In the genomic region with DNA sequence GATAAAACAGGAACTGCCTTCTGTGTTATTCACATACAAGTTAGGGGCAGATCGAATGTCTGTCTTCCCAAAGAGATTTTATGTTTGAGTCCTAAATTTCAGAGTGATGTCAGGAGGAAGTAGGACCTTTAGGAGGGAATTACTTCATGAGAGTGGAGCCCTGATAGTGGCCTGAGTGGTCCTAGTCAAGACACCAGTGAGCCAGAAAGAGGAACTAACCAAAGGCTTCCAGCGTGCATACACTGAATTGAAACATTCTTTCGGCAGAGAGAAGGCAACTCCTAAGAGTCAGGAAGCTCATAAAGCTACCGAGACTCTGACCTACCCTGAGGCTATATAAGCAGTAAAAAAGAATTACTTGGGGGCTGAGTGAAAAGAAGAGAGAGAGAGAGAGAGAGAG, we compare ENCODE assay signal across 23 mouse cellular contexts. TPM values are rescaled to one million over a fixed set of nuclear protein-coding genes. Genes with fewer than 3 reads are reported as not detected.
A peak's percentile ranks its signal among the peaks of the same experiment; 100 is the strongest.
DNase-seq lines count a peak whose midpoint lies in the region; ATAC-seq and TF ChIP-seq lines count a peak whose summit lies in the region.
"Had no signal": no experiment of that assay in that cellular context is flagged by ENCODE, and none has a peak within 500 bp of the region (broad histone marks: within the 10 kb centered on the region; RNA-seq: fewer than 3 reads in every experiment).

No protein-coding gene starts in this region.

- peaks cover 0 to 6% of the 10 kb centered on the region in 2 experiments; a peak in 2 of 4 replicates for H3K36me3 ChIP-seq in MEL (ENCODE audit: control insufficient read depth in 1 of 2, insufficient read depth in 2 of 2, low read length in 2 of 2)
- no peaks in the 10 kb centered on the region for H3K36me3 ChIP-seq in splenic B cell, adult 2 months (ENCODE audit: control insufficient read depth, insufficient read depth, low read length, poor library complexity, severe bottlenecking)
- H3K36me3 ChIP-seq: embryonic facial prominence, embryonic 12.5 days; forebrain, embryonic 15.5 days; heart, embryonic 12.5 days; hindbrain, embryonic 12.5 days had no signal

- H3K27me3 ChIP-seq in MEL (ENCODE audit: control insufficient read depth in 1 of 2, insufficient read depth in 2 of 2, low read length in 2 of 2), result no peaks in the 10 kb centered on the region
- no peaks in the 10 kb centered on the region for H3K27me3 ChIP-seq in splenic B cell, adult 2 months (ENCODE audit: control insufficient read depth, insufficient read depth, low read length, poor library complexity, severe bottlenecking)
- H3K27me3 ChIP-seq: embryonic facial prominence, embryonic 12.5 days; forebrain, embryonic 15.5 days; heart, embryonic 12.5 days; hindbrain, embryonic 12.5 days; Patski had no signal

- TF ChIP-seq CTCF in MEL (IDR thresholded peaks at IDR 0.05 in 2 of 3, conservative IDR thresholded peaks at IDR 0.05 in 1 of 3; ENCODE audit: control insufficient read depth in 1 of 3, insufficient read depth in 1 of 3, low read depth in 2 of 3, low read length in 3 of 3, poor library complexity in 1 of 3, severe bottlenecking in 1 of 3), result no peak

- peak overlapping the region; percentile 55 for H3K9ac ChIP-seq in MEL (ENCODE audit: control insufficient read depth, low read depth, low read length, poor library complexity, severe bottlenecking)
- H3K9ac ChIP-seq: embryonic facial prominence, embryonic 12.5 days; forebrain, embryonic 15.5 days; heart, embryonic 12.5 days; hindbrain, embryonic 12.5 days had no signal

- peaks cover 10 to 12% of the 10 kb centered on the region in 2 experiments for H3K4me1 ChIP-seq in MEL (ENCODE audit: control insufficient read depth in 1 of 2, insufficient read depth in 2 of 2, low read length in 2 of 2)
- H3K4me1 ChIP-seq: embryonic facial prominence, embryonic 12.5 days; forebrain, embryonic 15.5 days; hindbrain, embryonic 12.5 days had no signal

- no peak for TF ChIP-seq RAD21 in MEL (IDR thresholded peaks at IDR 0.05; ENCODE audit: low read depth, low read length)

- DNase-seq in layer of hippocampus, adult 9-11 months, result peak; percentile 10
- DNase-seq in layer of hippocampus, postnatal 36 days, result no peak
- peak; percentile 83 for DNase-seq in MEL (ENCODE audit: low read depth, low spot score)
- DNase-seq in splenic B cell, adult 2 months (ENCODE audit: low read depth, low spot score), result peak; percentile 36
- DNase-seq in left cerebral cortex, postnatal 25 days (ENCODE audit: low spot score in 2 of 2), result no peak
- no peak for DNase-seq in lung, postnatal 10 days
- DNase-seq in right cerebral cortex, postnatal 14 days, result no peak
- DNase-seq: adrenal gland, adult 8-10 months; adrenal gland, postnatal 36 days; cerebellum, adult 2 months; cerebellum, postnatal 10 days; gastrocnemius, postnatal 14 days had no signal

- no peaks in the 10 kb centered on the region for H3K9me3 ChIP-seq in MEL (replicated peaks; ENCODE audit: insufficient read depth, low read length)
- H3K9me3 ChIP-seq: embryonic facial prominence, embryonic 12.5 days; forebrain, embryonic 15.5 days; heart, embryonic 12.5 days; hindbrain, embryonic 12.5 days had no signal

- intact Hi-C loops in left cerebral cortex, postnatal 25 days (cut with DNase I), result no loop called here

- ATAC-seq in hematopoietic stem cell, adult 5-6 weeks (replicated peaks in 1 of 2; ENCODE audit: insufficient read depth in 1 of 2, low FRiP score in 2 of 2, low TSS enrichment in 1 of 2, low read depth in 1 of 2, poor library complexity in 2 of 2, severe bottlenecking in 2 of 2), result peak; percentile 83 to 85
- ATAC-seq: forebrain, embryonic 15.5 days; hindbrain, embryonic 16.5 days; inflammation-experienced regulatory T-cells, adult 6 months; Patski had no signal

- TF ChIP-seq POLR2A in MEL (IDR thresholded peaks at IDR 0.05; ENCODE audit: control insufficient read depth in 1 of 2, insufficient read depth in 1 of 2, low read depth in 1 of 2, low read length in 2 of 2, poor library complexity in 1 of 2), result no peak

- peak overlapping the region; percentile 5 to 65; a peak in 3 of 4 replicates for H3K4me3 ChIP-seq in MEL (ENCODE audit: control insufficient read depth in 1 of 2, insufficient read depth in 1 of 2, low read depth in 2 of 2, low read length in 2 of 2)
- H3K4me3 ChIP-seq: embryonic facial prominence, embryonic 12.5 days; forebrain, embryonic 15.5 days; heart, embryonic 12.5 days; hindbrain, embryonic 12.5 days had no signal

- H3K27ac ChIP-seq in MEL (ENCODE audit: control insufficient read depth, low read depth, low read length), result no peak overlapping the region
- H3K27ac ChIP-seq: embryonic facial prominence, embryonic 12.5 days; forebrain, embryonic 15.5 days; hindbrain, embryonic 12.5 days had no signal

- no peaks in the 10 kb centered on the region for H3K79me2 ChIP-seq in MEL (ENCODE audit: control insufficient read depth, insufficient read depth, low read length, poor library complexity)

- peak in 1 of 2 experiments; percentile 21; a peak in 1 of 4 replicates for TF ChIP-seq EP300 in MEL (IDR thresholded peaks at IDR 0.05; ENCODE audit: low read depth in 1 of 2, low read length in 2 of 2)

TF ChIP-seq in MEL, 35 proteins besides CTCF, POLR2A, EP300 and RAD21:
- TF ChIP-seq MXI1 (IDR thresholded peaks at IDR 0.05; ENCODE audit: low read depth, low read length) (no peak), JUND (IDR thresholded peaks at IDR 0.05; ENCODE audit: low read depth, low read length) (no peak), MAFK (IDR thresholded peaks at IDR 0.05; ENCODE audit: borderline replicate concordance, low read depth, low read length) (no peak), USF2 (IDR thresholded peaks at IDR 0.05; ENCODE audit: borderline replicate concordance in 1 of 2, insufficient read depth in 1 of 2, low read depth in 1 of 2, low read length in 2 of 2) (no peak), NELFE (IDR thresholded peaks at IDR 0.05; ENCODE audit: low read depth, low read length) (no peak), ZNF384 (IDR thresholded peaks at IDR 0.05; ENCODE audit: low read depth, low read length) (no peak), MAZ (IDR thresholded peaks at IDR 0.05; ENCODE audit: low read depth, low read length) (no peak), USF1 (IDR thresholded peaks at IDR 0.05; ENCODE audit: low read depth, low read length) (no peak), ELF1 (IDR thresholded peaks at IDR 0.05; ENCODE audit: low read depth, low read length) (no peak), CHD2 (IDR thresholded peaks at IDR 0.05; ENCODE audit: low read length) (no peak), POLR2AphosphoS5 (IDR thresholded peaks at IDR 0.05; ENCODE audit: borderline replicate concordance, low read depth, low read length) (no peak), MAX (IDR thresholded peaks at IDR 0.05; ENCODE audit: low read length) (peak; percentile 41; the same call in 1 of the 2 replicates), E2F4 (IDR thresholded peaks at IDR 0.05; ENCODE audit: borderline replicate concordance, low read depth, low read length) (no peak), GABPA (IDR thresholded peaks at IDR 0.05; ENCODE audit: low read depth, low read length) (0 out of 2 replicates have a peak, but pooled peaks have one; percentile 14), ETS1 (IDR thresholded peaks at IDR 0.05; ENCODE audit: low read depth, low read length) (peak; percentile 26; the same call in 1 of the 2 replicates), MEF2A (IDR thresholded peaks at IDR 0.05; ENCODE audit: extremely low read depth, insufficient replicate concordance, low read depth, low read length, poor library complexity, severe bottlenecking) (no peak), ZC3H11A (IDR thresholded peaks at IDR 0.05; ENCODE audit: low read depth, low read length) (no peak), GATA1 (IDR thresholded peaks at IDR 0.05; ENCODE audit: low read depth, low read length) (no peak)
TF ChIP-seq in MEL: peak in this region for 3.

RNA-seq across cellular contexts. Expression of gene Map3k19, which starts 18.2 kb away (rescaled TPM):
- 1 to 10 TPM; 6.1 to 7.1 TPM for total RNA-seq in layer of hippocampus, postnatal 36 days (2021)
- total RNA-seq in MEL (2012; rRNA removed), result not detected in 2 replicates
- polyA plus RNA-seq in MEL (2012; ENCODE audit: insufficient read depth in 1 of 2, insufficient read length in 2 of 2, low read depth in 1 of 2, low replicate concordance in 2 of 2, missing spikeins in 1 of 2), result not detected
- 0.69 and 2.4 TPM in 2 replicates for total RNA-seq in hematopoietic stem cell, adult 5-6 weeks (2017)
- 1 to 10 TPM; 5.4 to 6.0 TPM for total RNA-seq in left cerebral cortex, postnatal 25 days (2021)
- total RNA-seq: ES-E14; gastrocnemius, postnatal 14 days; heart, postnatal 25 days had no signal
- polyA plus RNA-seq: forebrain, embryonic 11.5 days; heart, embryonic 12.5 days; Patski had no signal

RNA-seq across cellular contexts. Expression of gene Rab3gap1, which starts 32.0 kb away (rescaled TPM):
- 10 to 100 TPM; 68.5 to 69.1 TPM for total RNA-seq in layer of hippocampus, postnatal 36 days (2021)
- 59.3 and 62.3 TPM in 2 replicates for total RNA-seq in MEL (2012; rRNA removed)
- polyA plus RNA-seq in MEL (2012; ENCODE audit: insufficient read depth in 1 of 2, insufficient read length in 2 of 2, low read depth in 1 of 2, low replicate concordance in 2 of 2, missing spikeins in 1 of 2), result 10 to 100 TPM; 25.8 to 45.5 TPM
- total RNA-seq in hematopoietic stem cell, adult 5-6 weeks (2017), result 62.9 and 74.7 TPM in 2 replicates
- 10 to 100 TPM; 76.4 to 76.5 TPM for total RNA-seq in left cerebral cortex, postnatal 25 days (2021)

Comparison
In these comparisons a context has a peak if more than half of its experiments do, and no peak if none do; other contexts are left out.
1. DNase-seq: peak in layer of hippocampus, adult 9-11 months (single experiment), MEL (single experiment) and splenic B cell, adult 2 months (single experiment); none in layer of hippocampus, postnatal 36 days (0 of 2), left cerebral cortex, postnatal 25 days (0 of 2), lung, postnatal 10 days (single experiment) and right cerebral cortex, postnatal 14 days (single experiment).